Mouse (Mus musculus): ENCODE results near the gene Kdelr1. TPM values are rescaled to one million over a fixed set of nuclear protein-coding genes. Genes with fewer than 3 reads are reported as not detected.
A peak's percentile ranks its signal among the peaks of the same experiment; 100 is the strongest.

Kdelr1 gene
- polyA plus RNA-seq (2015; fragmentation: Nextera tagmentation; extraction: Ambion mirVana), result 81.3 and 84.5 TPM in 2 replicates

DNA sequence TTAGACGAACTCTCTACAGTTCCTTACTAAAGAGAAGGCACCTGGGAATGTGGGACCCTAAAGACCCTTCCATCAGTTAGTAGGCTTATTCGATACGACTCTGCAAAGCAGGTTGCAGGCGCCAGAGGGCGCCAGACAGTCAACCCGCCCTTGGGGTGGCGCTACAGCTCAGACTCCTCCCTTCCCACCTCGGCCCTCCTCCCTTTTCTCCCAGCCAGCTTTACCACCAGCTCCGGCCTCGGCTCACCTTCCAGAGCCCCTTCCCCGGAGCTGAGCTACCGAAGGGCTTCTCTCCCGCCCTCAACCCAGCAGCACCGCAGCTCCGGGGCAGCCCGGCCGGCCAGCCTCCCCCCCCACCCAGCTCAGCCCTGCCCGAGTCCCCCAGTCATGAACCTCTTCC, at the start of gene Kdelr1:
Gene Kdelr1 (plus strand): TSS at position 149 of the 400 bp plus-strand sequence.
- Histone ChIP-seq H3K4me2 (ENCODE audit: low read length) (peak within 1 kb of the TSS; percentile 72), H3K36me3 (ENCODE audit: insufficient read depth, low read length) (peaks cover 18% of the 10 kb centered on the region), H3K9ac (ENCODE audit: low read depth, low read length) (peak within 1 kb of the TSS; percentile 90), H3K4me1 (replicated peaks; ENCODE audit: insufficient read depth, low read length) (peaks cover 22% of the 10 kb centered on the region; the same call in 1 of the 2 replicates), H3K9me3 (replicated peaks; ENCODE audit: low read length) (no peaks in the 10 kb centered on the region), H3K27ac (peak within 1 kb of the TSS; percentile 93), H3K27me3 (ENCODE audit: insufficient read depth, low read length) (peaks cover 16% of the 10 kb centered on the region), H3K4me3 (replicated peaks; ENCODE audit: low read depth, low read length) (peak within 1 kb of the TSS; percentile 75)
- peak; percentile 69 for ATAC-seq (replicated peaks; ENCODE audit: low FRiP score, low read depth)
- DNase-seq (ENCODE audit: low spot score), result peak; percentile 97
- peak; percentile 94 for TF ChIP-seq CTCF (IDR thresholded peaks at IDR 0.05; ENCODE audit: low read depth)
- 4% methylated on average over 18 of the region's 18 CpGs for WGBS

DNA sequence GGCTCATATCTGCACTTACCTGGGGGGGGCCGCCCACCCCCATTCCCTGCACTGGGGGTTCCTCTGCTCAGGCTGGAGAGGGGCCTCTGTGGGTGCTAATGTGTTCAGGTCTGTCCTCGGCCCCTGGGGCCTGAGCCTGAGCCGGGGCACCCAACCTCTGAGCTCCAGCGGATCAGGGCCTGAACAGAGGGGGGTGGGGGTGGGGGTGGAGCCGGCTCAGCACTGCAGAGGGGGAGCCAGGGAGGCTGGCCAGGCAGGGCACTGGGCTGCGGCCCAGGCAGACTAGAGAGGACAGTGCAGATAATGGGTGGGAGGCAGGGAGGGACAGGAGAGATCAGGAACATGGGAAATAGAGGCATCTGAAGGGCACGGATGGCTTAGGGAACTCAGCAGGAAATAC, 48.0 kb upstream of the Kdelr1 start, which contains the start of gene Kcnj14:
Gene Kcnj14 (minus strand): TSS at position 185 of the 400 bp plus-strand sequence.
- no peak for TF ChIP-seq CTCF (IDR thresholded peaks at IDR 0.05; ENCODE audit: low read depth)
- Histone ChIP-seq H3K36me3 (ENCODE audit: insufficient read depth, low read length) (peaks cover 32% of the 10 kb centered on the region), H3K9ac (ENCODE audit: low read depth, low read length) (no peak within 1 kb of the TSS), H3K27me3 (ENCODE audit: insufficient read depth, low read length) (no peaks in the 10 kb centered on the region), H3K4me3 (replicated peaks; ENCODE audit: low read depth, low read length) (no peak within 1 kb of the TSS), H3K9me3 (replicated peaks; ENCODE audit: low read length) (no peaks in the 10 kb centered on the region), H3K4me1 (replicated peaks; ENCODE audit: insufficient read depth, low read length) (peaks cover under 1% of the 10 kb centered on the region; the same call in 1 of the 2 replicates), H3K4me2 (ENCODE audit: low read length) (no peak within 1 kb of the TSS), H3K27ac (no peak within 1 kb of the TSS)
- WGBS, result 74% methylated on average over 7 of the region's 7 CpGs
- ATAC-seq (replicated peaks; ENCODE audit: low FRiP score, low read depth) (no peak), DNase-seq (ENCODE audit: low spot score) (no peak)

DNA sequence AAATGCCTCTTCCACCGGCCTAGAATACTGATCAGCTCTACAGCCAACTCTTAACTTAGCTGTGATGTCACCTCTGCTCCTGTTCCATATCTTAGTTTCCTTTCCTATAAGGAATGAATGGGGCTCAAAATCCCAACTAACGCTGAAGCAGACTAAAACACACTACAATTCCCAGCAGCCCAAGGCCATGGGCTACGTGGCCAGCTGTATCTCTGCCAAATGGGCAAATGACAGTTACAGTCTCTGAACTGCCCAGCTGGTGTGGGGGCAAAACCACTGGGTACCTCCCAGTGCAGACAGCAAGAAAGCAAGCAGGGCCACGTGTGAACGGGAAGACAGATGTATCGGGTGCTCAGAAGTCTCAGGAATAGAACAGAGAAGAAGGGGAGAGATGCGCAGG, 45.9 kb upstream of the Kdelr1 start:
- Histone ChIP-seq H3K9me3 (replicated peaks; ENCODE audit: low read length) (no peaks in the 10 kb centered on the region), H3K4me2 (ENCODE audit: low read length) (no peak overlapping the region), H3K36me3 (ENCODE audit: insufficient read depth, low read length) (peaks cover 32% of the 10 kb centered on the region), H3K4me3 (replicated peaks; ENCODE audit: low read depth, low read length) (no peak overlapping the region), H3K27me3 (ENCODE audit: insufficient read depth, low read length) (no peaks in the 10 kb centered on the region), H3K27ac (no peak overlapping the region), H3K9ac (ENCODE audit: low read depth, low read length) (no peak overlapping the region), H3K4me1 (replicated peaks; ENCODE audit: insufficient read depth, low read length) (peaks cover 6% of the 10 kb centered on the region)
- DNase-seq (ENCODE audit: low spot score) (no peak), ATAC-seq (replicated peaks; ENCODE audit: low FRiP score, low read depth) (no peak)
- TF ChIP-seq CTCF (IDR thresholded peaks at IDR 0.05; ENCODE audit: low read depth), result no peak
- WGBS, result 89% methylated on average over 7 of the region's 7 CpGs

DNA sequence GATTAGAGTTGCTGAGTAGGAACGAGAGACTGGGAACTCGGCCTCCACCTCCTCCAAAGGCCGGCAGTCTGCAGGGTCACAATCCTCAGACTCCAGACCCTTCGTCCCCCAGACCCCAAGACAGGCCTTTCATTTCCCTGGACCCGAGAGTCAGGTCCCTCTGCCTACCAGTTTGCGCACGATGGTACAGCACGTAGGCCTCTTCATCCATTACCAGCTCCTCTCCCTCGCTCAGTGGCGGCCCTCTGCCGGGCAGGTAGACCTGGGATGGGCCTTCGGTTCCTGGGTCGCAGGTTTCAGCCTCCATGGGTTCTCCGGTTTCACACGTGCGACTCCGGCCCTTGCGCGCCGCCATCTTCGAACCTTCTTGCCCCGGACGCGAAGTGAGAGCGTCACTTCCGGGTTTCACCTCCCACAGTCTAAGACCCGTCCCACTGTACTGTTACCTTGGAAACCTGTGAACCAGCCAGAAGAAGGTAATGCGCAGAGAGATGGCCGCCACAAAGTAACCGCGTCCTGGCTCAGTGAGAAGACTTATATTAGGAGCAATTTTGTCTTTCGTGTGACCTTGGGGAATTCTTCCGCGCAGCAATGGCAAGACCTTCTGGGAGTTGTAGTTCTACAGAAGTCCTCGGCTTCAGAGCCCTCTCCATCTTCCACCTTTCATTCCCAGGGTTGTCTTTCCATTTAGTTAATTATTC, 42.0 kb upstream of the Kdelr1 start, which contains the start of gene Grwd1:
Gene Grwd1 (minus strand): TSS at position 518 of the 701 bp plus-strand sequence.
- no peak for TF ChIP-seq CTCF (IDR thresholded peaks at IDR 0.05; ENCODE audit: low read depth)
- Histone ChIP-seq H3K9me3 (replicated peaks; ENCODE audit: low read length) (no peaks in the 10 kb centered on the region), H3K9ac (ENCODE audit: low read depth, low read length) (peak within 1 kb of the TSS; percentile 66), H3K27me3 (ENCODE audit: insufficient read depth, low read length) (peaks cover 33% of the 10 kb centered on the region), H3K4me2 (ENCODE audit: low read length) (peak within 1 kb of the TSS; percentile 85), H3K4me1 (replicated peaks; ENCODE audit: insufficient read depth, low read length) (peaks cover 20% of the 10 kb centered on the region), H3K36me3 (ENCODE audit: insufficient read depth, low read length) (peaks cover 27% of the 10 kb centered on the region), H3K27ac (peak within 1 kb of the TSS; percentile 43; the same call in 1 of the 2 replicates), H3K4me3 (replicated peaks; ENCODE audit: low read depth, low read length) (peak within 1 kb of the TSS; percentile 76)
- peak; percentile 89 for ATAC-seq (replicated peaks; ENCODE audit: low FRiP score, low read depth)
- DNase-seq (ENCODE audit: low spot score), result peak; percentile 95
- under 1% methylated on average over 35 of the region's 35 CpGs for WGBS

DNA sequence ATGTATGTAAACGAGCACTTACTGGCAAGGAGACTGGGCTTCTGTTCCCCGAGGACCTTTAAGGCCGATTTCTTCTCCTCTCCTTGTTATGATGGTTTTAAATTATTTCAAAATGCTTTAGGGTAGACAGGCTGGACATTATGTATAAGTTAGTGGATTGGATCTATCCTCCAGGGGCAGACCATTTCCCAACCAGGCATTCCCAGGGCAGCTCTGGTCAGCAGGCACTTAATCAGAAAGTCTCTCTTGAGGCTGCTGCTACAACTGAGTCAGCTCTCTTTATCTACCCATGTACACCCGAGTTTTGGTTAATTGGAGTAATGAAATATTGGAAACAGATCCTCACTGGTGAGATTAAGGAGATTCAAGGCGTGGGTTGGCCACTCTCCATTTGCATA, 41.4 kb upstream of the Kdelr1 start:
- no peak for TF ChIP-seq CTCF (IDR thresholded peaks at IDR 0.05; ENCODE audit: low read depth)
- WGBS, result 18% methylated on average over 5 of the region's 5 CpGs
- Histone ChIP-seq H3K4me2 (ENCODE audit: low read length) (peak overlapping the region; percentile 85), H3K4me1 (replicated peaks; ENCODE audit: insufficient read depth, low read length) (peaks cover 20% of the 10 kb centered on the region), H3K9me3 (replicated peaks; ENCODE audit: low read length) (no peaks in the 10 kb centered on the region), H3K27ac (no peak overlapping the region; the same call in 1 of the 2 replicates), H3K4me3 (replicated peaks; ENCODE audit: low read depth, low read length) (peak overlapping the region; percentile 76), H3K27me3 (ENCODE audit: insufficient read depth, low read length) (peaks cover 33% of the 10 kb centered on the region), H3K9ac (ENCODE audit: low read depth, low read length) (no peak overlapping the region), H3K36me3 (ENCODE audit: insufficient read depth, low read length) (peaks cover 24% of the 10 kb centered on the region)
- no peak for DNase-seq (ENCODE audit: low spot score)
- ATAC-seq (replicated peaks; ENCODE audit: low FRiP score, low read depth), result no peak

DNA sequence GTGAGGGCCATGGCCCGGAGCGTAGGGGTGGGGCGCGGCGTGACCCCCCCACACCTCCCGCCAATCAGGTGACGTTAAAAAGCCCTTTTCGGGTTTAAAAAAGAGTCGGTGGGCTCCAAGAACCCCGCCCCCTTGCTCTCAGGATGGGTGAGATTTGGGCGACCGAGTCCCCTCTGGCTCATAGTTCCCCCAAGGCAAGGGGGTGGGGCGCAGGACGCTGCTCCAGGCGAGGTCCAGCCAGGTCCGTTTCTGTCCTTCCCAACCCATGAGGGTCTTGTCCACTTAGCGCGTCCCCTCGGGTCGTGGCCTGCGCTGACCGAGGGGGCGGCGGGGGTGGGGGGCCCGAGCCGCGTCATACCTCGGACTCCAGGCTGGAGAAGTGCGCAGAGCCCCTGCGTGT, 40.1 kb upstream of the Kdelr1 start:
- Histone ChIP-seq H3K4me3 (replicated peaks; ENCODE audit: low read depth, low read length) (peak overlapping the region; percentile 29), H3K27ac (no peak overlapping the region), H3K9ac (ENCODE audit: low read depth, low read length) (no peak overlapping the region), H3K9me3 (replicated peaks; ENCODE audit: low read length) (no peaks in the 10 kb centered on the region), H3K27me3 (ENCODE audit: insufficient read depth, low read length) (peaks cover 33% of the 10 kb centered on the region), H3K4me1 (replicated peaks; ENCODE audit: insufficient read depth, low read length) (peaks cover 20% of the 10 kb centered on the region), H3K36me3 (ENCODE audit: insufficient read depth, low read length) (peaks cover 13% of the 10 kb centered on the region), H3K4me2 (ENCODE audit: low read length) (peak overlapping the region; percentile 55)
- TF ChIP-seq CTCF (IDR thresholded peaks at IDR 0.05; ENCODE audit: low read depth), result no peak
- WGBS, result 11% methylated on average over 30 of the region's 30 CpGs
- DNase-seq (ENCODE audit: low spot score) (no peak), ATAC-seq (replicated peaks; ENCODE audit: low FRiP score, low read depth) (no peak)

All from kidney, postnatal 0 days (tissue).